Mouse (Mus musculus) small intestine, adult 2 months (tissue): Measurements from ENCODE around the gene Dock4. TPM values are rescaled to one million over a fixed set of nuclear protein-coding genes. Genes with fewer than 3 reads are reported as not detected.

Experiments used
- H3K27ac ChIP-seq: fragments of 200-500 bp; 2 replicates; pipeline ENCODE4 v1.5.1; 2012; ENCODE audit warnings: low read depth, low read length, control low read depth, inconsistent platforms; ENCODE audit not compliant: insufficient read depth
- H3K27me3 ChIP-seq: fragments of 200-500 bp; 2 replicates; pipeline ENCODE4 v1.6.1; 2012; ENCODE audit warnings: mild to moderate bottlenecking, moderate library complexity, low read length, inconsistent platforms; ENCODE audit not compliant: control insufficient read depth, insufficient read depth
- H3K36me3 ChIP-seq: fragments of 200-500 bp; 2 replicates; pipeline ENCODE4 v1.6.1; 2012; ENCODE audit warnings: mild to moderate bottlenecking, low read length, control low read depth, inconsistent platforms; ENCODE audit not compliant: control insufficient read depth, insufficient read depth
- H3K4me1 ChIP-seq: fragments of 200-500 bp; 2 replicates; pipeline ENCODE4 v1.6.1; 2012; ENCODE audit warnings: low read length, inconsistent platforms, mixed read lengths; ENCODE audit not compliant: control insufficient read depth, insufficient read depth, insufficient read length
- H3K4me3 ChIP-seq: fragments of 200-500 bp; 2 replicates; pipeline ENCODE4 v1.5.1; 2012; ENCODE audit warnings: low read depth, mild to moderate bottlenecking, control low read depth, inconsistent platforms, low read length, moderate library complexity
- CTCF ChIP-seq: fragments of 200-500 bp; IDR thresholded peaks from 2 replicates; pipeline ENCODE4 v1.5.1; 2012; ENCODE audit warnings: low read depth, mild to moderate bottlenecking, control low read depth, inconsistent platforms, low read length, moderate library complexity, mixed read lengths; ENCODE audit not compliant: insufficient replicate concordance, insufficient read length; ENCODE audit errors: extremely low read depth
- POLR2A ChIP-seq: fragments of 200-500 bp; IDR thresholded peaks from 2 replicates; pipeline ENCODE4 v1.6.1; 2012; ENCODE audit warnings: low read depth, mild to moderate bottlenecking, control low read depth, inconsistent platforms, low read length, moderate library complexity
- WGBS: fragments of 180-500 bp; shearing (Covaris S2); methylation state at CpG from one replicate; pipeline ENCODE4 v1.1.7; 2018; 5-methylcytosine and 5-hydroxymethylcytosine counted together
- polyA plus RNA-seq: library from polyadenylated mRNA; depleted of rRNA; stranded (reverse); fragments of >200 nt; gene quantifications from 2 replicates; pipeline ENCODE4 v1.2.3, GENCODE M21; 2012

The Dock4 gene
- polyA plus RNA-seq, 1 experiment, result 0.94 TPM

- TF ChIP-seq CTCF, result no peak
- Histone ChIP-seq H3K27ac (no peak overlapping the region), H3K27me3 (no peaks in the 10 kb centered on the region), H3K36me3 (no peaks in the 10 kb centered on the region), H3K4me3 (no peak overlapping the region), H3K4me1 (no peaks in the 10 kb centered on the region)
Observed at GRCm38 (mm10) chr12:40670766-40671165, 225.0 kb downstream of the Dock4 start.

GRCm38 (mm10) chr12:40679713-40680112, 234.0 kb downstream of the Dock4 start:
- Histone ChIP-seq H3K36me3 (no peaks in the 10 kb centered on the region), H3K4me1 (no peaks in the 10 kb centered on the region), H3K27me3 (no peaks in the 10 kb centered on the region), H3K4me3 (no peak overlapping the region), H3K27ac (no peak overlapping the region)
- TF ChIP-seq CTCF (no peak), POLR2A (no peak)
- WGBS, result 49% methylated on average over 4 of the region's 4 CpGs

GRCm38 (mm10) chr12:40680551-40680950, 234.8 kb downstream of the Dock4 start:
- TF ChIP-seq POLR2A (no peak), CTCF (peak; percentile 54; the same call in 1 of the 2 replicates)
- 88% methylated on average over 1 of the region's 1 CpGs for WGBS
- no peak overlapping the region for H3K27ac ChIP-seq
- no peak overlapping the region for H3K4me3 ChIP-seq
- H3K4me1 ChIP-seq, result no peaks in the 10 kb centered on the region
- H3K27me3 ChIP-seq, result no peaks in the 10 kb centered on the region
- no peaks in the 10 kb centered on the region for H3K36me3 ChIP-seq

GRCm38 (mm10) chr12:40691444-40691843, 245.7 kb downstream of the Dock4 start:
- Histone ChIP-seq H3K4me3 (no peak overlapping the region), H3K4me1 (no peaks in the 10 kb centered on the region)
- WGBS, result 55% methylated on average over 4 of the region's 4 CpGs

GRCm38 (mm10) chr12:40694082-40694721, 248.4 kb downstream of the Dock4 start:
- WGBS, result 60% methylated on average over 2 of the region's 2 CpGs
- Histone ChIP-seq H3K4me1 (no peaks in the 10 kb centered on the region), H3K27me3 (no peaks in the 10 kb centered on the region), H3K27ac (no peak overlapping the region), H3K4me3 (no peak overlapping the region), H3K36me3 (no peaks in the 10 kb centered on the region)
- TF ChIP-seq POLR2A (no peak), CTCF (no peak)

More at GRCm38 (mm10) chr12:40691444-40691843, 245.7 kb downstream of the Dock4 start:
- no peak for TF ChIP-seq CTCF
- no peak for TF ChIP-seq POLR2A
- H3K27me3 ChIP-seq, result no peaks in the 10 kb centered on the region
- H3K27ac ChIP-seq, result no peak overlapping the region
- H3K36me3 ChIP-seq, result no peaks in the 10 kb centered on the region

- WGBS, result 93% methylated on average over 4 of the region's 4 CpGs
- H3K4me3 ChIP-seq, result no peak overlapping the region
- H3K36me3 ChIP-seq, result no peaks in the 10 kb centered on the region
- TF ChIP-seq CTCF (no peak), POLR2A (no peak)
- no peak overlapping the region for H3K27ac ChIP-seq
- no peaks in the 10 kb centered on the region for H3K4me1 ChIP-seq
- no peaks in the 10 kb centered on the region for H3K27me3 ChIP-seq
Observed at GRCm38 (mm10) chr12:40698330-40698729, 252.6 kb downstream of the Dock4 start.

GRCm38 (mm10) chr12:40702233-40702792, 256.6 kb downstream of the Dock4 start:
- 84% methylated on average over 5 of the region's 5 CpGs for WGBS
- Histone ChIP-seq H3K27me3 (no peaks in the 10 kb centered on the region), H3K4me1 (no peaks in the 10 kb centered on the region), H3K27ac (no peak overlapping the region), H3K36me3 (no peaks in the 10 kb centered on the region), H3K4me3 (no peak overlapping the region)
- TF ChIP-seq POLR2A (no peak), CTCF (no peak)
